In the genomic region with DNA sequence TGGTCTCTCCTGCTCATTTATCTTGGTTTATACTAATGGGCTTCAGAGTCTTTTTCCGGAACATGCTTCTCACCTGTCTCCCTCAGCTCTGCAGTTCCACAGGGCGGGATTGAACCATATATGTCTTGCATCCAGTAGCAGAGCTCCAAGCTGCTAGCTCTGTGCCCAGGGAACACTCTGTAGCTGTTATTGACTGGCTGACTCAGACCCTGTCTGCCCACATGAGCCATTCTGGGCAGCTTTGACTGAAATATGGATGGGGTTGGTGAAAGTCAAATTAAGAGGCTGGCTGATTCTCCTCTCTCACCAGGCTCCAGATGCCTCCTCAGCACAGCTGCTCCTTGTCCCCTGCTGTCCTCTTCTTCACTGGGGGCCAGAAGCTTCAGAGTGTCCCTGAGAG, we compare ENCODE assay signal across 32 mouse cellular contexts.
DNase-seq lines count a peak whose midpoint lies in the region; TF ChIP-seq lines count a peak whose summit lies in the region.
"Had no signal": no experiment of that assay in that cellular context is flagged by ENCODE, and none has a peak within 500 bp of the region (broad histone marks: within the 10 kb centered on the region; RNA-seq: fewer than 3 reads in every experiment).

No protein-coding gene starts in this region.

- no peak for TF ChIP-seq CTCF in layer of hippocampus, adult 2 months (conservative IDR thresholded peaks at IDR 0.05)

- H3K4me3 ChIP-seq in layer of hippocampus, adult 2 months, result no peak overlapping the region
- H3K4me3 ChIP-seq: embryonic facial prominence, embryonic 12.5 days; forebrain, embryonic 15.5 days; gastrocnemius, adult 2 months; heart, adult 2 months; heart, embryonic 12.5 days; limb, embryonic 10.5 days; limb, embryonic 15.5 days; liver, embryonic 13.5 days; midbrain, embryonic 13.5 days; neural tube, embryonic 13.5 days had no signal

- peak; percentile 46 to 70 for DNase-seq in frontal cortex, adult 2 months (ENCODE audit: extremely low spot score in 1 of 2, low spot score in 1 of 2)
- DNase-seq in frontal cortex, postnatal 14 days (ENCODE audit: low spot score in 2 of 2), result no peak
- DNase-seq in layer of hippocampus, adult 2 months (ENCODE audit: low spot score in 2 of 2), result peak in 1 of 2 experiments; percentile 56
- DNase-seq in layer of hippocampus, postnatal 14 days (ENCODE audit: low spot score in 2 of 2), result no peak
- peak; percentile 80 for DNase-seq in right cerebral cortex, adult 18-20 months
- no peak for DNase-seq in right cerebral cortex, postnatal 10 days (ENCODE audit: low spot score in 2 of 2)
- peak; percentile 88 for DNase-seq in brain, adult 2 months (ENCODE audit: low read depth, low spot score)
- DNase-seq in spleen, postnatal 14 days (ENCODE audit: low spot score in 2 of 2), result no peak
- DNase-seq: adrenal gland, postnatal 10 days; cerebellum, adult 11 months; cerebellum, adult 9-10 months; cerebellum, postnatal 36 days; embryo, embryonic 11 days; gastrocnemius, adult 2 months; gastrocnemius, postnatal 36 days; heart, adult 2 months; heart, postnatal 4 days; kidney, adult 11 months; kidney, postnatal 14 days; liver, embryonic 13.5 days; lung, adult 18-20 months; lung, postnatal 10 days; thymus, postnatal 14 days had no signal

- peak overlapping the region; percentile 49 for H3K27ac ChIP-seq in layer of hippocampus, adult 2 months
- H3K27ac ChIP-seq: embryonic facial prominence, embryonic 12.5 days; forebrain, embryonic 15.5 days; gastrocnemius, adult 2 months; heart, adult 2 months; hindbrain, embryonic 14.5 days; limb, embryonic 10.5 days; limb, embryonic 15.5 days; liver, embryonic 13.5 days; macrophage; midbrain, embryonic 13.5 days; neural tube, embryonic 13.5 days had no signal

Comparison
In these comparisons a context has a peak if more than half of its experiments do, and no peak if none do; other contexts are left out.
1. DNase-seq: peak in frontal cortex, adult 2 months (2 of 2), right cerebral cortex, adult 18-20 months (single experiment) and brain, adult 2 months (single experiment); none in frontal cortex, postnatal 14 days (0 of 2), layer of hippocampus, postnatal 14 days (0 of 2), right cerebral cortex, postnatal 10 days (0 of 2) and spleen, postnatal 14 days (0 of 2).